Comparison of ENCODE assay signal across 8 mouse cellular contexts in genomic region chr1:36307495-36308280, GRCm38 (mm10). TPM values are rescaled to one million over a fixed set of nuclear protein-coding genes. Genes with fewer than 3 reads are reported as not detected.
DNase-seq lines count a peak whose midpoint lies in the region; ATAC-seq and TF ChIP-seq lines count a peak whose summit lies in the region.

Gene Arid5a (plus strand): TSS chr1:36307733.

- no peak for TF ChIP-seq EP300 in heart, postnatal 0 days (IDR thresholded peaks at IDR 0.05; ENCODE audit: low read depth)

- H3K27me3 ChIP-seq in forebrain, embryonic 11.5 days (ENCODE audit: control insufficient read depth, insufficient read depth, low read length): peaks cover 12% of the 10 kb centered on the region
- no peaks in the 10 kb centered on the region for H3K27me3 ChIP-seq in heart, postnatal 0 days (ENCODE audit: control insufficient read depth, insufficient read depth, low read length)
- H3K27me3 ChIP-seq in liver, embryonic 16.5 days (ENCODE audit: control insufficient read depth, insufficient read depth, low read depth, low read length): peaks cover 24% of the 10 kb centered on the region
- H3K27me3 ChIP-seq in neural tube, embryonic 13.5 days: peaks cover 20% of the 10 kb centered on the region
- no peaks in the 10 kb centered on the region for H3K27me3 ChIP-seq in testis, adult 2 months (ENCODE audit: control insufficient read depth, insufficient read depth, low read length)

- under 1% methylated on average over 63 of the region's 65 CpGs for WGBS in forebrain, embryonic 11.5 days
- WGBS in heart, postnatal 0 days: under 1% methylated on average over 54 of the region's 65 CpGs
- under 1% methylated on average over 64 of the region's 65 CpGs for WGBS in liver, embryonic 16.5 days (ENCODE audit: insufficient replicate concordance)
- WGBS in neural tube, embryonic 13.5 days: under 1% methylated on average over 65 of the region's 65 CpGs

- H3K4me3 ChIP-seq in forebrain, embryonic 11.5 days (ENCODE audit: low read depth, low read length): peak within 1 kb of the TSS; percentile 57
- peak within 1 kb of the TSS; percentile 92 for H3K4me3 ChIP-seq in heart, postnatal 0 days (ENCODE audit: low read depth, low read length)
- H3K4me3 ChIP-seq in liver, embryonic 16.5 days (ENCODE audit: low read depth, low read length): peak within 1 kb of the TSS; percentile 76
- peak within 1 kb of the TSS; percentile 60 for H3K4me3 ChIP-seq in neural tube, embryonic 13.5 days
- H3K4me3 ChIP-seq in testis, adult 2 months (ENCODE audit: control insufficient read depth, low read depth, low read length): peak within 1 kb of the TSS; percentile 89

- ATAC-seq in forebrain, embryonic 11.5 days (replicated peaks; ENCODE audit: low FRiP score): peak; percentile 94
- peak; percentile 82 for ATAC-seq in heart, postnatal 0 days (ENCODE audit: insufficient read depth, low read depth)
- ATAC-seq in liver, embryonic 16.5 days (ENCODE audit: low read depth): peak; percentile 90
- peak; percentile 88 for ATAC-seq in neural tube, embryonic 13.5 days (ENCODE audit: low read depth)

- H3K4me1 ChIP-seq in forebrain, embryonic 11.5 days (replicated peaks; ENCODE audit: control insufficient read depth, insufficient read depth, low read length): peaks cover 8% of the 10 kb centered on the region
- H3K4me1 ChIP-seq in heart, postnatal 0 days (ENCODE audit: control insufficient read depth, insufficient read depth): peaks cover 39% of the 10 kb centered on the region
- peaks cover 8% of the 10 kb centered on the region for H3K4me1 ChIP-seq in liver, embryonic 16.5 days (ENCODE audit: control insufficient read depth, low read depth, low read length)
- H3K4me1 ChIP-seq in neural tube, embryonic 13.5 days (replicated peaks): peaks cover 27% of the 10 kb centered on the region
- H3K4me1 ChIP-seq in testis, adult 2 months (ENCODE audit: control insufficient read depth, insufficient read depth, low read length): peaks cover 13% of the 10 kb centered on the region

- H3K27ac ChIP-seq in forebrain, embryonic 11.5 days (ENCODE audit: low read depth, low read length): no peak within 1 kb of the TSS
- H3K27ac ChIP-seq in heart, postnatal 0 days (ENCODE audit: low read depth): peak within 1 kb of the TSS; percentile 94
- H3K27ac ChIP-seq in liver, embryonic 16.5 days (ENCODE audit: low read length): peak within 1 kb of the TSS; percentile 72
- peak within 1 kb of the TSS; percentile 56 for H3K27ac ChIP-seq in neural tube, embryonic 13.5 days (replicated peaks)
- H3K27ac ChIP-seq in testis, adult 2 months (ENCODE audit: control insufficient read depth, insufficient read depth, low read depth, low read length): peak within 1 kb of the TSS; percentile 55; the same call in 1 of the 2 replicates

- TF ChIP-seq POLR2A in testis, adult 2 months (IDR thresholded peaks at IDR 0.05; ENCODE audit: control insufficient read depth, low read depth, low read length): peak; percentile 99

- no peaks in the 10 kb centered on the region for H3K9me3 ChIP-seq in forebrain, embryonic 11.5 days (ENCODE audit: control insufficient read depth, low read length)
- no peaks in the 10 kb centered on the region for H3K9me3 ChIP-seq in heart, postnatal 0 days (replicated peaks; ENCODE audit: control insufficient read depth, low read length)
- no peaks in the 10 kb centered on the region for H3K9me3 ChIP-seq in liver, embryonic 16.5 days (replicated peaks; ENCODE audit: control insufficient read depth, low read length)
- no peaks in the 10 kb centered on the region for H3K9me3 ChIP-seq in neural tube, embryonic 13.5 days

- peak; percentile 91 to 92 for DNase-seq in CD8-positive naive resting alpha-beta T cell, adult 2 months (ENCODE audit: low read depth in 2 of 2, low spot score in 2 of 2)
- DNase-seq in c-Kit-positive CD71-negative TER-119-negative erythroid progenitor cells, embryonic 14.5 days (ENCODE audit: low read depth): peak; percentile 91
- peak; percentile 98 for DNase-seq in forebrain, embryonic 11.5 days (ENCODE audit: low spot score)
- DNase-seq in heart, postnatal 0 days (ENCODE audit: low spot score): peak; percentile 91
- peak; percentile 89 to 94 for DNase-seq in kidney, postnatal 4 days

- H3K36me3 ChIP-seq in forebrain, embryonic 11.5 days (ENCODE audit: control insufficient read depth, insufficient read depth, low read length): no peaks in the 10 kb centered on the region
- H3K36me3 ChIP-seq in heart, postnatal 0 days (replicated peaks; ENCODE audit: control insufficient read depth, insufficient read depth, low read length): no peaks in the 10 kb centered on the region
- no peaks in the 10 kb centered on the region for H3K36me3 ChIP-seq in liver, embryonic 16.5 days (ENCODE audit: control insufficient read depth, insufficient read depth)
- H3K36me3 ChIP-seq in neural tube, embryonic 13.5 days: no peaks in the 10 kb centered on the region
- no peaks in the 10 kb centered on the region for H3K36me3 ChIP-seq in testis, adult 2 months (ENCODE audit: control insufficient read depth, insufficient read depth, low read length)

- peak within 1 kb of the TSS; percentile 65 for H3K9ac ChIP-seq in forebrain, embryonic 11.5 days (ENCODE audit: low read length)
- peak within 1 kb of the TSS; percentile 91 for H3K9ac ChIP-seq in heart, postnatal 0 days (replicated peaks; ENCODE audit: low read depth, low read length)
- peak within 1 kb of the TSS; percentile 74 for H3K9ac ChIP-seq in liver, embryonic 16.5 days (ENCODE audit: low read depth, low read length)
- peak within 1 kb of the TSS; percentile 73 for H3K9ac ChIP-seq in neural tube, embryonic 13.5 days

- H3K4me2 ChIP-seq in forebrain, embryonic 11.5 days (ENCODE audit: low read depth, low read length, severe bottlenecking): peak within 1 kb of the TSS; percentile 99
- peak within 1 kb of the TSS; percentile 64 for H3K4me2 ChIP-seq in heart, postnatal 0 days (ENCODE audit: low read depth, low read length)
- H3K4me2 ChIP-seq in liver, embryonic 16.5 days (ENCODE audit: low read depth, low read length): peak within 1 kb of the TSS; percentile 96
- H3K4me2 ChIP-seq in neural tube, embryonic 13.5 days: peak within 1 kb of the TSS; percentile 94

- no peak for TF ChIP-seq CTCF in heart, postnatal 0 days (IDR thresholded peaks at IDR 0.05; ENCODE audit: low read depth)
- TF ChIP-seq CTCF in testis, adult 2 months (IDR thresholded peaks at IDR 0.05; ENCODE audit: control insufficient read depth, insufficient read depth, insufficient replicate concordance, low read depth, low read length): no peak

RNA-seq across cellular contexts. Expression of gene Arid5a, which starts in this region (rescaled TPM):
- 2.5 and 3.3 TPM in 2 replicates for polyA plus RNA-seq in forebrain, embryonic 11.5 days (2014; fragmentation: Nextera tagmentation; extraction: Ambion mirVana)
- total RNA-seq in heart, postnatal 0 days (2014; rRNA removed; ENCODE audit: low replicate concordance): 13.7 and 31.1 TPM in 2 replicates
- polyA plus RNA-seq in heart, postnatal 0 days (2015; fragmentation: Nextera tagmentation; extraction: Ambion mirVana): 6.6 and 8.5 TPM in 2 replicates
- polyA plus RNA-seq in liver, embryonic 16.5 days (2015; fragmentation: Nextera tagmentation; extraction: Ambion mirVana): 3.6 and 4.9 TPM in 2 replicates
- polyA plus RNA-seq in neural tube, embryonic 13.5 days (2015; fragmentation: Nextera tagmentation; extraction: Ambion mirVana): 4.4 and 5.0 TPM in 2 replicates
- polyA plus RNA-seq in testis, adult 2 months (2012; rRNA removed): 2.1 and 2.4 TPM in 2 replicates
